Mouse (Mus musculus): Measurements from ENCODE around the gene D11Wsu47e.

D11Wsu47e gene

DNA sequence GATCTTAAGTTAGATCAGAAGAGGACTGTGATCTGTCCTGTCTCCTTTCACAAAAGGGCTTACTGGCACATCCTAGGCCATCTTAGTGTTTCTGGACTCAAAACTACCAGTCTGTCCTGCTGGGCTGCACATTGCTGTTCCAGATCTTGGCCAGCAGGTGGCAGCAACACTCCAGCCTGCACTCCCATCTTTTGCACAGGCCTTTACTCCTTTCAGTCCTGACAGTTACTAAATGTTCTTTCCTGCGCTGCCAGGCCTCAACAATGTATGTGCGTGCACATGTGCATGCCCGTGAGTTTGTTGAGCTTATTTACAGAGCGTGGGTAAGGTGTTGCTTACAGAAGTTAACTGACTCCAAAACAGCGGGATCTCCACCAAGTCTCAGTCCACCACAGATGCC lies 19.5 kb downstream of the D11Wsu47e start:
- DNase-seq (ENCODE audit: low spot score in 2 of 2) = peak; percentile 42 to 64

DNA sequence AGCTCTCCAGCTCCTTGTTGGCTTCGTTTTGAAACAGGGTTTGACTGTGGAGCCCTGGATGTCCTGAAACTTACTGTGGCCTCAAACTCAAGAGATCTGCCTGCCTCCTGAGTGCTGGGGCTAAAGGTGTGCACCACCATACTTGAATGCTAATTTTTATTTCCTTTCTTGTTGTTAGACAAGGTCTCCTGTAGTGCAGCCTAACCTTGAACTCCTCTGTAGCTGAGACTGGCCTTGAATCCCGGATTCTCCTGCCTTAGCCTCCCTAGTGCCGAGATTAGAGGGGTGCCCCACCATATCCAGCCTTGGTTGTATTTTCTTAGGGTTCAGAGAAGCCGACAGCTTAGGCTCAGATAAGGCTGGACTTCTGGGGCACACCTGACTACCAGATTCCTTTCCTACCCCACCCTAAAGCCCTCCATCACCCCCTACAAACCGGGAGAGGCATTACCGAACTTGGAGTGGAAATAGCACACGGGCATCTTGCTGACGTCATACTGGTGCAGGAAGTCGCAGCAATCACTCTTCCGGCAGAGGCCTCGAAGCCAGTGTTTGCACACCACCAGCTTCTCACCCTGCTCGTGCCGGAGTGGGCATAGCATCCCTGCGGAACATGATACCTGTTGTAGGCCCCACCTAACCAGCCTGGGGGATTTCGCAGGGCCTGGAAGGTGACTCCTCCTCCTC lies 21.9 kb downstream of the D11Wsu47e start:
- DNase-seq (ENCODE audit: low spot score in 2 of 2) = no peak

DNA sequence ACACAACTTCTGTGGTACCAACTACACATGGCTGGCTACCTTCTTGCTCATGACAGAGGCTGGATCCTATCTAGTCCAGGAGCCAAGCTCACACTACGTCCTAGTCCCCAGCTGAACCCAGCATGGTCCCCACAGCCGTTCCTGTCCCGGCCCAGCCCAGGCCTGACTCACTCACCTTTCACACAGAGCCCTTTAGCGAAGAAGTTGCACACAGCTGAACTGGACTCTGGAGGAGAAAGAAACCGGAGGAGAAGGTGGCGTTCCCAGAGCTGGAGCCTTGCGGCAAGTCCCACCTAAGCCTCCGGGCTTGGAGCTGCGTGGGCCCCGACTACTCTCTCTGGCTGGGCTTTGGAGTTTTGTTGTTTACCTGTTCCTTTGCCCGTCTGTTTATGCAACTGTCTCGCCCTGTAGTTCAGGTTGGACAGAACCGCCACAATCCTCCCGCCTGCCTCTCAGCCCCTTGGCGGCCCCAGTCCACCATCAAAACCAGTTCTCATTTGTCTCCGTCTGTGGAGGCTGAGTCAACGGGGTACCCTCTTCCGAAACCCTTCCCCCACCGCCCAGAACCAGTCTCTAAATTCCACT lies 24.5 kb downstream of the D11Wsu47e start:
- no peak for DNase-seq (ENCODE audit: low spot score in 2 of 2)

DNA sequence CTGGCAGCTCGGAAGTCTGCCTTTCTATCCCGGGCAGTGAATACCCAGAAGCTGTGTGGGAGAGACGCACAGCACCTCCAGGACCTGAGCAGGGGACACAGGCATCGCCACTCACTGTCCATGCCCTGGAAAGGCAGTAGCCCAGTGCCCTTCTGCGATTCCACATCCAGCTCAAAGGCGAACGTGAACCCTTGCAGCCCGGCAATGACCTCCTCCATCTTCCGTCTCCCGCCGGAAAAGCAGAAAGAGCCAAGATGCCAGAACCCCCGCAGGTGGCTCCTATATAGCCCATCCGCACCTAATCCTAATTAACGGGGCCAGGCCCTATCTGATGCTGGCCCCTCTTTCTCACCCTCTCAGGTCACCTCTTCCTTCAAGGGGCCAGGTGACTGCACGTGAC lies 25.1 kb downstream of the D11Wsu47e start:
- DNase-seq (ENCODE audit: low spot score in 2 of 2) = no peak

DNA sequence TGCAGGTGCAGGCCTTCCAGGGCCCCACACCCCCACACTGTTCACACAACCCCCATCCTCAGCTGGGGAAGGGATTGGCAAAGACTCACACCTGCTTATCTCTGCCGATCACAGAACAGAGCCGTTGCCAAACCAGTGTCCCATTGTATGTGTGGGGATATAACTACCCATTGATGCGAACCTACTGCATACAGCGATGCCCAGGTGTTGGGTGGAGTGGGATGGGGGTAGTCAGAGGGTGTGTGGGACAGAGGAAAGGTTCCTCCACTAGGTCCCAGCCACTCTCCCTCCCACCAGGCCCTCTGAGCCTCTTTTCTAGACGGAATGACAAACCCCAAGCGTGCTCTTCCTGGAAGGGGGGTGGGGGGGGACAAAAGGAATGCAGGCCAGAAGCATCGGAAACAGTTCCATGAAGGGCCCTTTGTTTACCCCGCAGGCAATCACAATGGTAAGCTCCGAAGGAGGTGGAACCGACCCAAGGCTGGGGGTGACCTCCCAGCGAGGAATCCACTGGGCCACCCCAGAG lies 25.6 kb downstream of the D11Wsu47e start, which contains the start of gene Cpsf4l:
Cpsf4l (minus strand) TSS at position 287 of the 526 bp plus-strand sequence.
- no peak for DNase-seq (ENCODE audit: low spot score in 2 of 2)

DNA sequence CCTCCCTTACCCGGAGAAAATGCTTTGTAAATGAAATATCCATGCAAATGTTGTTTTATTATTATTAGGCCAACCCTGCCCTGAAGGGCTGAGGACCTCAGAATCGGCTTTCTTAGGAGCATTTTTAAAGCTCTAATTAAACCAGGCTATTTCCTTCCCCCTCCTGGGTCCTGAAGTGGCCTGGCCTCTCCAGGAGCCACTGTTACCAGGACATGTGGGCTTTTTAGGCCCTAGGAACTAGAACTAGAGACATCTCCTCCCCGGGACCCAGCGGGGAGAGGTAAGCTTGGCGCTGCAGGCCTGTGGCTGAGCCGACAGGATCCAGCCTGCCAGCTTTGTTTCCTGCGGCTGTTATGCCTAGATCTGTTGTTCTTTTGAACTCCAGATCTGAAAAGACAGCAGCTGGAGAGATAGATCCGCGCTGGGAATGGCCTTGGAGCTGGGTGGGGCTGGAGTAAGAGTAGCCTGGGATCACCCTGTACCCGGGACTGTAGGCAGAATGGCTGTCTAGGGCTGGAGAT lies 26.1 kb downstream of the D11Wsu47e start:
- no peak for DNase-seq (ENCODE audit: low spot score in 2 of 2)

DNA sequence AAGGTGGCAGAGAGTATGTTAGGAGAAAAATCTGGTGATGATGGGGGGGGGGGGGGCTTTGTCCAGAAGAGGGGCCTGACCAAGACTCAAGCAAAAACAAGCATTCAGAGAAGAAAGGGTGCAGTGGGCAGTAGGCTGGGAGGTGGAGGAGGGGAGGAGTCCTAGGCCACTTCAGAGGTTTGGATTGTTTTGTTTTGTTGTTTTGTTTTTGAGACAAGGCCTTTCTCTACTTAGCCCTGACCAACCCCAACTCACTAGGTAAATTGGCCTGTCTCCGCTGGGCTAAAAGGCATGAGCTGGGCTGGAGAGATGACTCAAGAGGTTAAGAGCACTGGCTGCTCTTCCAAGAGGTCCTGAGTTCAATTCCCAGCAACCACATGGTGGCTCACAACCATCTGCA lies 26.8 kb downstream of the D11Wsu47e start:
- no peak for DNase-seq (ENCODE audit: low spot score in 2 of 2)

DNA sequence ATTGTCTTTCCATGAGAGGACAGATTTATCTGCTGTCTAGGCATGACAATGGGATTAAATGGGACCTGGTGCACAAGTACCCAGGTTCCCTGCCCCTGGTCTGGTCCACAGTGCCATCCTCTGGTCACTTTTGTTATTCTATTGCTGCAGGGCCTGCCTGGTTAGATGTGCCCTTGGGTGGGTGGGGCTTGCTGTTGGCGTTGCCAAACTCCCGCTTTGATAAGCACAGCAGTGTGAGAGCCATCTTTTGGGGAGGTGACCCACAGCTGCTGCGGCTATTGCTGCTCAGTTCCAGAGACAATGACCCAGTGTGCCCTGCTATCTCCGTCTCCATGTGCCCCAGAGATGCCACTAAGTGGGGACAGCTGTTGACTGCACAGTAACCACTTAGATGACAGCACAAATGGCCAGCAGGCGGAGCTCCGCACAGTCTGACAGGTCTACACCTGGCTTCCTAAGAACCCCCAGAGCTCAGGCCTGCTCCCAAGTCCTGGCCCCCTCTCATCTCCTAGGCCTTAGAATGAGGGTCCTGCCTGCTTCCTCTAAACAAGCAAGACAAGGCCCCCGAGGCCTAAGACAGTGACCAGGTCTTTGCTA lies 31.0 kb downstream of the D11Wsu47e start:
- DNase-seq (ENCODE audit: low spot score in 2 of 2) = no peak

DNA sequence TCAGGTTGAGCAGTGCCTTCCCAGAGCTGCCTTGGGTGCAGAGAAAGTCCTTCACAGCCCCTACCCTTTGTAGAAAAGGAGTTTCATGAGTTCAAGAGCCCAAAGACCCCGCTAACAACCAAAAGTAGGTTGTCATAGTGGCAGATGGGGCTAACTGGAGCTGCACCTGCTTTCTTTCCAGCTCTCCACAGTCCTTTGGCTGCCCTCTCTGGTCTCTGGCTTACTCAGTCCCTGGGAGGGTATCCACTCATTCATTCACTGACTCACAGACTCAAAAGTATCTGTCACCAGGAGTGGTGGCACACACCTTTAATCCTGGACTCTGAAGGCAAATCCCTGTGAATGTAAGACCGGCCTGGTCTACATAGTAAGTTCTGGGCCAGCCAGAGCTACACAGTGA lies 31.9 kb downstream of the D11Wsu47e start:
- DNase-seq (ENCODE audit: low spot score in 2 of 2) = no peak

DNA sequence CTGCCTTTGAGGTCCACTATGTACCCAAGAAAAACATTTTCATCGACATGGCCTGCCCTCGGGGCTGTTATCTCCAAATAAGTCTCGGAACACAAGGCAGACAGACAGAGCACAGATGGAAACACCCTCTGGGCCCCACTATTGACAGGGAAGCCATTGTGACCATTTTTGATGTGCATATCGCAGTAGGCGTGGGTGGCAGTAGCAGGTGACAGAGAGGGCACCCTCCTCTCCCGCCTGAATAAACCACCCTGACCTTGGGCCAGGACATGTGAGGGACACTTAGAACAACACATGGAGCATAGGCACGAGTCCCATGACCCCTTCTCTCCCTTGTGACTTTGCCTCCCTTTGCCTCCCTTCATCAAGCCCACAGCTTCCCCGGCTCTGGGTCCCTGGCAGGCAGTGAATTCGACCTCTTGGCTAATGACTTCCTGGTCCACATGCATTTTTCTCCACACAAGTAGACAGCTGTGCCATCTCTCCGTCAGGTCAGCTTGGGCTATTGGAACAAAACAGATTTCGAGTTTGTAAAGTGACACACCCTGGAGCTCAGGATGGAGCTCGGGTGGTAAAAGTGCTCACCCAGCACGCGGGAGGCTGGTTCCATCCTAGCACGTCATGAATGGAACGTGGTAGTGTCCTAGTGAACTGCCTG lies 33.7 kb downstream of the D11Wsu47e start:
- DNase-seq (ENCODE audit: low spot score in 2 of 2) = no peak

DNA sequence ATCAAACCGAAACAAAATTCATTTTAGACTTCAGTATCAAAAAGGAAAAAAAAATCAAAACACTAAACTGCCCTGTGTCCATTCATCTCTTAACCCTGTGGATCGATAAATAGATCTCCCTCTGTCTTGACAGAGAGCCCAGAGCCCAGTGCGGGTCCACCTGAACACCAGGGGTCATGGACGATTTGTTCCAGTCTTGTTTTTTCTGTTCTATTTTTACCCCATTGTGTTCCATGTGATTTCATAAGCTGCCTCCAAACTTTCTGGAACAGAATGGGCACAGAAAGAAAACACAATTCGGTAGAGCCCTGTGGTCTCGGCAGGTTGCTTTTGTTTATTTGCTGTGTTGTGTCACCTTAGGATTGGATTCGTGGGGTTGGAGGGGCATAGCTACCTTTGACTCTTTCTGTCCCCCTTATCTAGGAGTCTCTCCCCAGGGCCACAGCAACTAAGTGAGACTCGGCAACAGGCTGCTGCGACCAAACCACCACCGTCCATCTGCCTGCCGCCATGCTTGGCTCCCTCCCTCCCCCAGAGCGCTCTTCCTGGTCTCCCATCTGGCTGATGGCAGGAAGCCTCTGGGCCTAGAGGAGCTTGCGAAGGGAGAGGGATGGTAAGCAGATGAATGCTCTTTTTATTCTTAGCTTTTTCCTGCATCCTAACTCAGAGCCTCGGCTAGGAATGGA lies 38.3 kb downstream of the D11Wsu47e start:
- no peak for DNase-seq (ENCODE audit: low spot score in 2 of 2)

DNA sequence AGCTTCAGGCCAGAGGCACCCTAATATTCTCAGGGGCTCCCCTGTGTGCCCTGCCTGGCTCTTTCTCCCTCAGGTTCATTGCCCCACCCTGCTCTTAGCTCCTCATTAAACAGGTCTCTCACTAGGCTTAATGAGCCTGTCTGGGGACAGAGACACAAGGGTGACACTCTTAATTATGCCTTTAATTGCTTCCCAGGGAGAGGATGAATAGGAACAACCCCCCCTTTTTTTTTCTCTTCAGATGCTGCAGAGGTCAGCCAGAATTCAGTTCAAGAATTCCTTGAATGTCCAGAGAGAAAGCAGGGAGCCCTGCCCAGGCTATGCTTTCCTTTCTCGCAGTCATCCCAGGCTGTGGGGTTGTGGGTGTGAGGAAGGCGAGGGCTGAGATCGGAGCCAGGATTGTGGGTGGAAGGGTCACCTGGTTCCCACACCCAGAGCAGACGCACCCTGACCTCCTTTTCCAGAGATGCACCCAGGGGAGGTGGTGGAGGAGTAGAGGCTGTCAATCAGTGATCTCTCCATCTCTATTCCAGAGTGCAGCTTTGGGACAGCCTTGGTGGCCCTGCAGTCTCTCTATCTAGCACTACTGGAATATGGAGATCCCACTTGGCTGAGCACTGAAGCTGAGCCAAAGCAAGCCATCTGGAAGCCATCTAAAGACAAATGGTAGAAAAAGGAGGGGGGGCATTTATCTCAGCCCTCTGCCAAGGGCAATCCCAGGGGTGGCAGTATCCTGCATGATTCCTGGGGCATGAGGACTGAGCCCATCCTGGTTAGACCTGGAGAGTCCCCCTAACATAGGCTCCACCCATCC lies 41.2 kb downstream of the D11Wsu47e start:
- no peak for DNase-seq (ENCODE audit: low spot score in 2 of 2)

DNA sequence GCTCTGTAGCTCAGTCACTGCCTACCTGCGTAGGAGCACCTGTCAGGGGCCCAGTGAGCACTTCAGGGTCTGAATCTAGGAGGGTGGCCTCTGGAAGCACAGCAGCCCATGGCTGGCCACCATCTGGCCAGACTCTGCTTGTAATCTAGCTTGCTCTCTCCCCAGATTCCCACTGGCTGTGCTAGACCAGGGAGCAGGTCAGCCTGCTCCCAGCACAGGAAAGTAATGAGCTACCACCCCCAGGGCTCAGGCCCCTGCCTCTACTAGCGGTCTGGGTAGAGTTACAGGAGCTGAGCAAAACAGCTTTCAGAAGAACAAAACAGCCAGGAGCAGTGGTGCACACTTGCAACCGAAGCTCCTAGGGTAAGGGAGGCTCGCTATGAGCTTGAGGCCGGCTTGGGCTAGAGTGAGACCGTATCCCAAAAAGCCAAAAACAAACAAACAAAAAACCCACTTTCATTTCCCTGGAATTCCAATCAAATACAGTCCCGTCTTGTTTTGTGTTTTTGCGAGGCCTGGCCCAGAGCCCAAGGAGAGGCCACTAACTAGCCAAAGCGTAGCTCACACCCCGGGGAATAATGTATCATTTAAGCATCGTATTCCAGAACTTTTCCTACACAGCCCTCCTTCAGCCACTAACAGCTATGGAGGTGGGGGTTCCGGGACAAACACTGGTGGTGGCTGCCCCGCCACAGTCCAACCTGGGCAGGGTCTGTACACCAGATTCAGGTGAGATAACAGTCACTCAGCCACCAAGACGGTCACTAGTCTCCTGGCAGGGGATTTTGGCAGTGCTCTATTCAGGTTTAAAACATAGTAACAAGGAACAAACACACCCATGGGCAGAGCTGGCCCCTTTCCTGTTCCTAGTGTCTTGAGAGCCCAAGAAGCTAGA lies 43.0 kb downstream of the D11Wsu47e start:
- DNase-seq (ENCODE audit: low spot score in 2 of 2) = no peak

DNA sequence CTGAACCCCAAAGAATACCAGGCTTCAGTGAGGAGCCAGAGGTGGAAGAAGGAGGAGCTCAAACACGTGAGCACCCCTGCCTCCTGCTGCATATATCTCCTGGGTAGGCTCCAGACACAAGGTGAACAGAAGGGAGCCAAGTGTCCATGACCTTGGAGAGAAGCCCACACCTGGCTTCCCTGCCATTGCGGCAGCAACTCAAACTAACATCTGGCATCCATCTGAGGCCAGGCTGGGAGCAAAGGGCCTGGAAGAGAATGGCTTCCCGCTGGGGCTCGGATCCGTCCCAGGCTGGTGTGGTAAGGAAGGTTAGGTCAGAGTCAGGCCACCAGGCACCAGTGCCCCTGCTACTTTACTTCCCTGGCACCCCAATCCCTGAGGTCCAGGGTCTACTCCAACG lies 43.8 kb downstream of the D11Wsu47e start:
- no peak for DNase-seq (ENCODE audit: low spot score in 2 of 2)

DNA sequence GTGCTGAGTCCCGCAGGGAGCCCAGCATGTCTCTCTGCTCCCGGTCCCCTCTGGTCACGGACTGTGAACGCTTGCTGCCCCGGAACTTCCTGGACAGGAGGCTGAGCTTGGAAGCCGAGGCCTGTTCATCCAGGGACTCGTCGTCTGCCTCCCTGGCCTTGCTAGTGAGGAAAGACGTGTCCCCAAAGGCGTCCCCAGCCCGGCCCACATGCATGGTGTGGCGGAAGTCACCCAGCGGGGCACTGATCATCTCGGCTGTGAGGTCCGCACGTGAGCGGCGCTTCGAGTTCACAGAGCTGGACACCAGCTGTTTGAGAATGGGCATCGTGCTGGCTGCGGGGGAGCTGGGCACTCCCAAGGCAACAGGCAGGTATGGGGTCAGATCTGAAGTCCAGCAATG lies 45.0 kb downstream of the D11Wsu47e start:
- DNase-seq (ENCODE audit: low spot score in 2 of 2) = no peak

DNA sequence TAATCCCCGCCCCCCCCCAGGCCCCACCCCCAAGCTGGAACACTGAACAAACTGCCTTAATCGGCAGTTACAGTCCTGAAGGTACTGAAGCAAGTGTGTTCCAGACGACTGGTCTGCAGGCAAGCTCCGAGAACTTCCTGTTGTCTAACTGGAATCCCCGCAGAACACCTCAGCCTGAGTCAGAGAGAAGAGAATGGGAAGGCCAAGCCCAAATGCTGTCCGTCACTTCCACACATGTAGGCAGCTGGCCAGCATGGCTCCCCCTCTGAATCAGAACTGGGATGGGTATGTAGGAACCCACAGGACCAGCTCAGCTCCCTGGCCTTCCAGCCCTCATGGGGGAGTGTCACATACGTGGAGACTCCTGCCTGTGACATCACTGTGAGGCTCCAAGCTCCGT lies 45.7 kb downstream of the D11Wsu47e start:
- no peak for DNase-seq (ENCODE audit: low spot score in 2 of 2)

DNA sequence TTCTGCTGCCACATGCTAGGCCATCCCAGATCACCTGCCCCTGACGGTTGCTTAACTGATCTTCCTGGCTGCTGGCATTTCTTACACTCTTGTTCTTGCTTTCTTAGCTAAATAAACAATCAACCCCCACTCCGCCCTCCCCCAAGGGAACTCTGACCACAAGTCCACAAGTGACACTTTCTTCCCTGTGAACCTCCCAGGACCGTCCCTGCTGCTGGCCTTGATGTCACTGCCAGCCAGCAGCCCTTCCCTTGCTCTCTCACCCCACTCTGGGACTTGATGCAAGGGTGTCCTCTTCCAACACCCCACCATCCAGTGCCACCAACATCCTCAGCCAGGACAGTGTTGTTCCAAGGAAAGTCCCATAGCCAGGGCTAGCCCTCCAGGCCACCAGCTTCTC lies 46.7 kb downstream of the D11Wsu47e start:
- DNase-seq (ENCODE audit: low spot score in 2 of 2) = no peak

DNA sequence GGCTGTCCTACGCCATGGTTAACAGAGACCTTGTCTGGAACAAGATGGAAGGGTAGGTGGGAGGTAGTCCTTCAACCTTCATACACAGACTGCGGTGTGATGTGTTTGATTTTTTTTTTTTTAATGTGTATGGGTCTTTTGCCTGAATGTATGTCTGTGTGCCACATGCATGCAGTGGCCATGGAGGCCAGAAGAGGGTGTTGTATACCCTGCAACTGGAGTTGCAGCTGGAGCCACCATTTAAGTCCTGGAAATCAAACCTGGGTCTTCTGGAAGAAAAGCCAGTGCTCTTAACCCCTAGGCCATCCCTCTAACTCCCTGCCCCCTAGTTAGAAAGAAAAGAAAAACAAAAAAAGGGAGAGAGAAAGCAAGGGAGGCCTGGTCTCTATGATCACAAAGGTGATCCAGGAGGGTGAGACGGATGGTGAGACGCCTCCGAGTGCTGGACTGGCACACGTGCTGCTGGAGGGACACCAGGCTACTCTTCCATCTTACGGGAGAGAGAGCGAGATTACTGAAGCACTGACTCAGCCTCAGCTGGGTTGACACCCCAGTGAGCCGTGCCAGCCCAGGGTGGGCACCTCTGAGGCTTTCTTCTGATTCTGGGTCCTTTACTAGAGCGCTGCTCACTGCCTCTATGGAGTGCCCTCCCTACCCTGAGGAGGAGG lies 47.9 kb downstream of the D11Wsu47e start:
- no peak for DNase-seq (ENCODE audit: low spot score in 2 of 2)

DNA sequence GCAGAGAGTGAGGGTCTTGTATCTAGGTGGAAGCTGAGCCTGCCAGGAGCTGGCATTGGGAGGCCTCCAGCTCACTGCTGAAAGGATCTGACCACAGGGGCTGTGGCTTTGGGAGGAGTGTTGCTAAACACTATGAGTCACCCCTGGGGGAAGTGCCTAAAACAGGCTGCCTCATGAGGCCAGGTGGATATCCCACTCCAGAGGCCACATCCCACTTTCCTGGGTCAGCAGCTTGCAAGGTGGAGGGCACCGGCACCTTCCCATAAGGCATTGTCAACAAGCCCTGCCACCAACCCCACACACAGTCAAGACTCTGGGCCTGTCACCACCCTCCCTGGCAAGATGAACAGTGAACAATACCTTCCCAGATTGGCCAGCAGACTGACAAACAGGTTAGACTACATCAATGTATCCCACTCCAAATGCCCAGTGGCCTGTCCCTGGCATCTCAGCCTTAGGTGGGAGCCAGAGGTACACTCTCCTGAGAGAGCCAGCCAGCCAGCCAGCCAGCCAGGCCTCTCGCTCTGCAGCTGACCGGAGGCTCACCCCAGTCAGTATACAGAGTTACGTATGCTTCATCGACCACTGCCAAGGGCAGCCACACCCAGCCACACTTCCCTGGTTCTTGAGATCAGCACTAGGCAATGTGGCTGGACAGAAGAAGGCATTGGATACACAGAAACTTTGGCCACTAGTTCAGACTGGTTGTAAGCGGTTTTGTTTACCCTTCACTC lies 49.6 kb downstream of the D11Wsu47e start:
- DNase-seq (ENCODE audit: low spot score in 2 of 2) = no peak
